11 mouse cellular contexts compared by ENCODE assay signal in the genomic region with DNA sequence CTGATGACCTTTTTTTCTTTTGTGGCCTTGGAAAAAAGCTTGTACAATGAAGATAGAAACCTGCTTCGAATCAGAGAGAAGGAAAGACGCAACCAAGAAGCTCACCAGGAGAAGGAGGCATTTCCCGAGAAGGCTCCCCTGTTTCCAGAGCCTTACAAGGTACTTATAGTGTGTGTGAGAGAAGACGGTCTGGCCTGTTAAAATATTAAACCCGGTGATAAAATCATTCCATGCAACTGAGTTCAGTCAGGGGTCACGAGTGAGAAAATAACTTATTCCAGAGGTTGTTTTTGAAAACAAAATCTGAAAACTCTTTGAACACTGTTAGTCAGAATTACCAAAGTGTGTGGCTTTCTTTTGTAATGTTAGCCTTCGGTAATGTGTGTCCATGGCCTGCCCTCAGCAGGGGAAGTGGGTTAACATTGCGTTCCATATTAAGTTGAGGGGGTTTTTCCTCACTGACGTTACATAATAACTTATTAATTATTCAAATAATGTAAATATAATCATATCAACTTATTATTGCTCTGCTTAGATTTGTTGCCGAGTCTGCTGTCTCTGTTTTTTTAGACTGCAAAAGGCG.
"Had no signal": no experiment of that assay in that cellular context is flagged by ENCODE, and none has a peak within 500 bp of the region (broad histone marks: within the 10 kb centered on the region; RNA-seq: fewer than 3 reads in every experiment).

No protein-coding gene starts in this region.

- H3K9me3 ChIP-seq: intestine, embryonic 15.5 days; limb, embryonic 13.5 days; liver, embryonic 13.5 days; midbrain, embryonic 13.5 days; stomach, embryonic 15.5 days had no signal

- H3K27me3 ChIP-seq: intestine, embryonic 15.5 days; limb, embryonic 13.5 days; liver, embryonic 13.5 days; midbrain, embryonic 13.5 days; stomach, embryonic 15.5 days had no signal

- ATAC-seq: intestine, embryonic 15.5 days; midbrain, embryonic 13.5 days had no signal

- H3K4me3 ChIP-seq: intestine, embryonic 15.5 days; layer of hippocampus, adult 2 months; limb, embryonic 13.5 days; liver, embryonic 13.5 days; midbrain, embryonic 13.5 days; stomach, embryonic 15.5 days had no signal

- H3K27ac ChIP-seq: intestine, embryonic 15.5 days; layer of hippocampus, adult 2 months; limb, embryonic 13.5 days; liver, embryonic 13.5 days; midbrain, embryonic 13.5 days; stomach, embryonic 15.5 days had no signal

- H3K4me2 ChIP-seq: intestine, embryonic 15.5 days; limb, embryonic 13.5 days; liver, embryonic 13.5 days; midbrain, embryonic 13.5 days; stomach, embryonic 15.5 days had no signal

- H3K9ac ChIP-seq: intestine, embryonic 15.5 days; limb, embryonic 13.5 days; liver, embryonic 13.5 days; midbrain, embryonic 13.5 days; stomach, embryonic 15.5 days had no signal

- DNase-seq: left cerebral cortex, postnatal 4 days; liver, embryonic 13.5 days; lung, adult 18-20 months; right cerebral cortex, postnatal 14 days; thymus, adult 2 months; thymus, postnatal 25 days had no signal
